Mouse (Mus musculus): Measurements from ENCODE around the gene Ralgps2.

DNA sequence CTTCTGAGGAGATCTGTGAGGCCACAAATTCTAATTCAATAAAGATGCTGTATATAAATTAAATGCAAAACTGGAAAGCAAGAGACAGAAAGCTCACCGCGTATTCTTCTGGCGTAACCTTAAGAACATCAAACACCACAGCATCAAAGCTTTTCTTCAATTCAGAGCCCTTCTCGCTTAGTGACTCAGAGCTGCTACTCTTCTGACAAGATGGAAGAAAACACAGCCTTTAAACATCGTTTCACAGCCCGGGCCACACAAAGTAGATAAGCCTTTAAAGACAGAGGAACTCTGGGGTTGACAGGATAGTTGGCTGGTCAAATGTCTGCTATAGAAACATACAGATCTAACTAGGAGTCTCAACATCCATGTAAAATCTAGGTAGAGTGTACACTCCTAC, 37.7 kb downstream of the Ralgps2 start:
- TF ChIP-seq CTCF (conservative IDR thresholded peaks at IDR 0.05; ENCODE audit: low read length) (no peak), NANOG (IDR thresholded peaks at IDR 0.05; ENCODE audit: borderline replicate concordance, low read length) (no peak)
